Mouse (Mus musculus): ENCODE data around the gene Tmem167. TPM values are rescaled to one million over a fixed set of nuclear protein-coding genes. Genes with fewer than 3 reads are reported as not detected.

The Tmem167 gene
- polyA plus RNA-seq, 1 experiment from 2014 or later = 65.6 TPM

Other genes starting within 250 kb of the Tmem167 start
- 9.5 and 11.8 TPM in 2 replicates for gene Xrcc4, start 485 bp downstream of the Tmem167 start, polyA plus RNA-seq (2014; fragmentation: Nextera tagmentation; extraction: Ambion mirVana)